Mouse (Mus musculus) spleen, adult 2 months (tissue): ENCODE measurements around the gene Shank2.

Experiments used
- CTCF ChIP-seq: fragments of 200-500 bp; IDR thresholded peaks from 2 replicates; pipeline ENCODE4 v1.5.1; 2011; ENCODE audit warnings: mild to moderate bottlenecking, inconsistent platforms; ENCODE audit not compliant: insufficient read depth, insufficient read length, insufficient replicate concordance; ENCODE audit errors: extremely low read depth
- POLR2A ChIP-seq: fragments of 200-500 bp; IDR thresholded peaks from 2 replicates; pipeline ENCODE4 v1.6.1; 2011; ENCODE audit warnings: low read depth, low read length, inconsistent platforms

DNA sequence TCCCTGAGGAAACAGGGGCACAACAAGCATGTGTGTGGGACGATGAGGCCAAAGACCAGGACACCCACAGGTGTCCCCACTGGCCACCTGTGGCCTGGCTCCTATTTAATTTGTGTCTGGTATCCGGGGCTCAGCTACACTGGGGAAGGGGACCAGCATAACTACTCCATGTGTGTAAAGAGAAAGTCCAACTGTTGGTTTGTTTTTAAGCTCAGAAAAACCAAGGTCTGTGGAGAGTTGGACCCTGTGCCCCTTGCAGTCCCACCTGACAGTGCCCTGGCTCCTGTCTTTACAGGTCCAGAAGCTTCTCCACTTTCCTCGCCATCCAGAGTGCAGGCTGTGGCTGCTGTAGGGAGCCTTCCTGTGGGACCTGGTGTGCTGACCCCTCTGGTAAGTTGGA lies at the start of gene Shank2:
- TF ChIP-seq CTCF (no peak), POLR2A (no peak)
